Mouse (Mus musculus): ENCODE measurements around the gene Faf2. TPM values are rescaled to one million over a fixed set of nuclear protein-coding genes. Genes with fewer than 3 reads are reported as not detected.
A peak's percentile ranks its signal among the peaks of the same experiment; 100 is the strongest.

The Faf2 gene
- polyA plus RNA-seq, 1 experiment = 14.5 TPM

GRCm38 (mm10) chr13:54693558-54694347, 72.2 kb downstream of the Faf2 start, which contains the start of gene Rnf44:
TSS of gene Rnf44 (minus strand) at chr13:54693907.
- Histone ChIP-seq H3K4me1 (ENCODE audit: control insufficient read depth, insufficient read depth, insufficient read length, low read length) (peaks cover 21% of the 10 kb centered on the region), H3K27ac (ENCODE audit: insufficient read depth, low read depth, low read length) (peak within 1 kb of the TSS; percentile 99), H3K27me3 (ENCODE audit: control insufficient read depth, insufficient read depth, low read length) (no peaks in the 10 kb centered on the region), H3K4me3 (ENCODE audit: low read depth, low read length) (peak within 1 kb of the TSS; percentile 88), H3K36me3 (ENCODE audit: control insufficient read depth, insufficient read depth, low read length) (no peaks in the 10 kb centered on the region)
- under 1% methylated on average over 91 of the region's 92 CpGs for WGBS
- TF ChIP-seq CTCF (IDR thresholded peaks at IDR 0.05; ENCODE audit: extremely low read depth, insufficient read length, insufficient replicate concordance, low read depth, low read length) (no peak), POLR2A (IDR thresholded peaks at IDR 0.05; ENCODE audit: low read depth, low read length) (peak; percentile 44)

GRCm38 (mm10) chr13:54694348-54695060, 72.9 kb downstream of the Faf2 start:
- Histone ChIP-seq H3K27me3 (ENCODE audit: control insufficient read depth, insufficient read depth, low read length) (no peaks in the 10 kb centered on the region), H3K27ac (ENCODE audit: insufficient read depth, low read depth, low read length) (peak overlapping the region; percentile 99), H3K4me1 (ENCODE audit: control insufficient read depth, insufficient read depth, insufficient read length, low read length) (peaks cover 21% of the 10 kb centered on the region), H3K4me3 (ENCODE audit: low read depth, low read length) (peak overlapping the region; percentile 71), H3K36me3 (ENCODE audit: control insufficient read depth, insufficient read depth, low read length) (no peaks in the 10 kb centered on the region)
- TF ChIP-seq POLR2A (IDR thresholded peaks at IDR 0.05; ENCODE audit: low read depth, low read length) (peak; percentile 55; the same call in 1 of the 2 replicates), CTCF (IDR thresholded peaks at IDR 0.05; ENCODE audit: extremely low read depth, insufficient read length, insufficient replicate concordance, low read depth, low read length) (no peak)
- 7% methylated on average over 26 of the region's 26 CpGs for WGBS

- TF ChIP-seq POLR2A (IDR thresholded peaks at IDR 0.05; ENCODE audit: low read depth, low read length) (no peak), CTCF (IDR thresholded peaks at IDR 0.05; ENCODE audit: extremely low read depth, insufficient read length, insufficient replicate concordance, low read depth, low read length) (no peak)
- WGBS = 48% methylated on average over 11 of the region's 11 CpGs
- Histone ChIP-seq H3K27ac (ENCODE audit: insufficient read depth, low read depth, low read length) (peak overlapping the region; percentile 99), H3K36me3 (ENCODE audit: control insufficient read depth, insufficient read depth, low read length) (no peaks in the 10 kb centered on the region), H3K4me3 (ENCODE audit: low read depth, low read length) (no peak overlapping the region), H3K4me1 (ENCODE audit: control insufficient read depth, insufficient read depth, insufficient read length, low read length) (peaks cover 26% of the 10 kb centered on the region), H3K27me3 (ENCODE audit: control insufficient read depth, insufficient read depth, low read length) (no peaks in the 10 kb centered on the region)
These were observed 74.1 kb downstream of the Faf2 start for GRCm38 (mm10) chr13:54695479-54696230.

- Histone ChIP-seq H3K27me3 (ENCODE audit: control insufficient read depth, insufficient read depth, low read length) (no peaks in the 10 kb centered on the region), H3K4me1 (ENCODE audit: control insufficient read depth, insufficient read depth, insufficient read length, low read length) (peaks cover 18% of the 10 kb centered on the region), H3K27ac (ENCODE audit: insufficient read depth, low read depth, low read length) (peak within 1 kb of the TSS; percentile 93), H3K36me3 (ENCODE audit: control insufficient read depth, insufficient read depth, low read length) (0 out of 2 replicates have a peak, but pooled peaks cover 2% of the 10 kb centered on the region), H3K4me3 (ENCODE audit: low read depth, low read length) (peak within 1 kb of the TSS; percentile 80)
- TF ChIP-seq POLR2A (IDR thresholded peaks at IDR 0.05; ENCODE audit: low read depth, low read length) (peak; percentile 82; the same call in 1 of the 2 replicates), CTCF (IDR thresholded peaks at IDR 0.05; ENCODE audit: extremely low read depth, insufficient read length, insufficient replicate concordance, low read depth, low read length) (no peak)
- 34% methylated on average over 5 of the region's 5 CpGs for WGBS
These were observed 79.7 kb downstream of the Faf2 start, which contains the start of gene Cdhr2 for GRCm38 (mm10) chr13:54701243-54701642. TSS of gene Cdhr2 (plus strand) at chr13:54701461.

GRCm38 (mm10) chr13:54702507-54702906, 80.9 kb downstream of the Faf2 start:
- WGBS = 43% methylated on average over 7 of the region's 7 CpGs
- Histone ChIP-seq H3K4me1 (ENCODE audit: control insufficient read depth, insufficient read depth, insufficient read length, low read length) (peaks cover 24% of the 10 kb centered on the region), H3K4me3 (ENCODE audit: low read depth, low read length) (peak overlapping the region; percentile 80), H3K27me3 (ENCODE audit: control insufficient read depth, insufficient read depth, low read length) (no peaks in the 10 kb centered on the region), H3K36me3 (ENCODE audit: control insufficient read depth, insufficient read depth, low read length) (peaks cover 9% of the 10 kb centered on the region), H3K27ac (ENCODE audit: insufficient read depth, low read depth, low read length) (peak overlapping the region; percentile 93)
- TF ChIP-seq CTCF (IDR thresholded peaks at IDR 0.05; ENCODE audit: extremely low read depth, insufficient read length, insufficient replicate concordance, low read depth, low read length) (no peak), POLR2A (IDR thresholded peaks at IDR 0.05; ENCODE audit: low read depth, low read length) (no peak)

GRCm38 (mm10) chr13:54704890-54705289, 83.3 kb downstream of the Faf2 start:
- WGBS = 19% methylated on average over 6 of the region's 6 CpGs
- H3K27me3 ChIP-seq (ENCODE audit: control insufficient read depth, insufficient read depth, low read length) = no peaks in the 10 kb centered on the region
- H3K4me3 ChIP-seq (ENCODE audit: low read depth, low read length) = no peak overlapping the region
- peaks cover 10% of the 10 kb centered on the region for H3K36me3 ChIP-seq (ENCODE audit: control insufficient read depth, insufficient read depth, low read length)
- TF ChIP-seq CTCF (IDR thresholded peaks at IDR 0.05; ENCODE audit: extremely low read depth, insufficient read length, insufficient replicate concordance, low read depth, low read length) = no peak
- no peak; the same call in 1 of the 2 replicates for TF ChIP-seq POLR2A (IDR thresholded peaks at IDR 0.05; ENCODE audit: low read depth, low read length)
- peak overlapping the region; percentile 93 for H3K27ac ChIP-seq (ENCODE audit: insufficient read depth, low read depth, low read length)
- peaks cover 30% of the 10 kb centered on the region for H3K4me1 ChIP-seq (ENCODE audit: control insufficient read depth, insufficient read depth, insufficient read length, low read length)
